Mouse (Mus musculus) embryonic facial prominence, embryonic 13.5 days (tissue): Measurements from ENCODE around the gene Dnajc12. TPM values are rescaled to one million over a fixed set of nuclear protein-coding genes. Genes with fewer than 3 reads are reported as not detected.
"Not testable (repeated sequence)": the region's sequence is repeated elsewhere in the genome, so short reads cannot be mapped to it uniquely, and the experiment has no call there.

Source experiments
- ATAC-seq: fragments of 200-750 bp; cut with Nextera tagmentation; 2 replicates; pipeline ENCODE4 v1.8.0; 2017; ENCODE audit warnings: low read depth; ENCODE audit not compliant: insufficient number of reproducible peaks, insufficient read depth, low FRiP score, low TSS enrichment
- H3K27ac ChIP-seq: fragments of 300-500 bp; sonication (generic); 2 replicates; pipeline ENCODE4 v1.5.1; 2015; ENCODE audit warnings: moderate library complexity, mild to moderate bottlenecking, inconsistent platforms
- H3K27me3 ChIP-seq: fragments of 300-500 bp; sonication (generic); 2 replicates; pipeline ENCODE4 v1.6.1; 2015; ENCODE audit warnings: mild to moderate bottlenecking, inconsistent platforms
- H3K36me3 ChIP-seq: fragments of 300-500 bp; sonication (generic); 2 replicates; pipeline ENCODE4 v1.6.1; 2015; ENCODE audit warnings: mild to moderate bottlenecking, inconsistent platforms
- H3K4me1 ChIP-seq: fragments of 300-500 bp; sonication (generic); 2 replicates; pipeline ENCODE4 v1.6.1; 2015; ENCODE audit warnings: inconsistent platforms
- H3K4me2 ChIP-seq: fragments of 300-500 bp; sonication (generic); 2 replicates; pipeline ENCODE4 v1.6.1; 2015; ENCODE audit warnings: moderate library complexity, mild to moderate bottlenecking, inconsistent platforms
- H3K4me3 ChIP-seq: fragments of 300-500 bp; sonication (generic); 2 replicates; pipeline ENCODE4 v1.5.1; 2015; ENCODE audit warnings: mild to moderate bottlenecking, inconsistent platforms
- H3K9ac ChIP-seq: fragments of 300-500 bp; sonication (generic); 2 replicates; pipeline ENCODE4 v1.6.1; 2015; ENCODE audit warnings: mild to moderate bottlenecking, inconsistent platforms
- H3K9me3 ChIP-seq: fragments of 300-500 bp; sonication (generic); 2 replicates; pipeline ENCODE4 v1.6.1; 2016; ENCODE audit warnings: inconsistent platforms
- WGBS: fragments of 180-500 bp; shearing (Covaris S2); methylation state at CpG from one replicate; pipeline ENCODE4 v1.1.7; 2015; ENCODE audit warnings: mixed read lengths; 5-methylcytosine and 5-hydroxymethylcytosine counted together
- polyA plus RNA-seq: library from polyadenylated mRNA; unstranded; fragments of >200 nt; fragmentation: Nextera tagmentation; extraction: Ambion mirVana; gene quantifications from 2 replicates; pipeline ENCODE4 v1.2.1, GENCODE M21; 2015

Dnajc12 gene
- polyA plus RNA-seq, 1 experiment from 2014 or later: 14.0 TPM

- H3K4me3 ChIP-seq: no peak overlapping the region
- H3K36me3 ChIP-seq: no peaks in the 10 kb centered on the region
- ATAC-seq: no peak
- H3K9me3 ChIP-seq: no peaks in the 10 kb centered on the region
- no peak overlapping the region for H3K9ac ChIP-seq
- H3K27ac ChIP-seq: no peak overlapping the region
- no peaks in the 10 kb centered on the region for H3K27me3 ChIP-seq
- H3K4me1 ChIP-seq: no peaks in the 10 kb centered on the region
- no peak overlapping the region for H3K4me2 ChIP-seq
Measured at GRCm38 (mm10) chr10:63438736-63439262, 56.6 kb downstream of the Dnajc12 start.

DNA sequence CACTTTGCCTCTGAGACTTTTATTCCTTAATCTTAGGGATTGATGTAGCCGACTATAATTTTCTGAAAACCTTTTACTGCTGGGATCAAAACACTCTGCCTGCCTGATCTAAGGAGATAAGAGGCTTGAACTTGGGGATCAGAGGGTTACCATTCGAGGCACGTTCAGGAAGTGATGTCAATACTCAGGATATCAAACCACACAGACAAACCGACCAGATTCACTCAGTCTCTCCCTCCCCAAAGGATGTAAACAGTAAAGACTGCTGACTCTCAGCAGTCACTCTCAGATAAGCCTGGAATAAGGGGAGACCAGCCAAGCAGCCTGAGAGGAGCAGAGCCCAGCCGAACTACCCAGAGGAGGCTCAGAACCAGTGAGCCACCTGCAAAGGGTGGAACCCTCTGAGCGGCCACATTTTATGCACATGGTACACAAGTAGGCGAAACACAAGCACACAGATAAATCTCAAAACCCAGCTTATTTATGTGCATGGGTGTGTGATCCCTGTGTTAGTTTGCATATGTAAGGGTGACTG is 57.5 kb downstream of the Dnajc12 start:
- no peak for ATAC-seq
- 65% methylated on average over 7 of the region's 7 CpGs for WGBS
- no peaks in the 10 kb centered on the region for H3K4me1 ChIP-seq
- H3K27ac ChIP-seq: no peak overlapping the region
- H3K36me3 ChIP-seq: no peaks in the 10 kb centered on the region
- H3K4me3 ChIP-seq: no peak overlapping the region
- no peaks in the 10 kb centered on the region for H3K27me3 ChIP-seq
- H3K9me3 ChIP-seq: no peaks in the 10 kb centered on the region
- H3K9ac ChIP-seq: no peak overlapping the region
- no peak overlapping the region for H3K4me2 ChIP-seq

GRCm38 (mm10) chr10:63444602-63445387 is 62.6 kb downstream of the Dnajc12 start:
- H3K4me2 ChIP-seq, H3K9me3 ChIP-seq, H3K36me3 ChIP-seq, H3K9ac ChIP-seq, H3K4me1 ChIP-seq, H3K4me3 ChIP-seq, H3K27ac ChIP-seq, ATAC-seq, H3K27me3 ChIP-seq: not testable (repeated sequence)
- 84% methylated on average over 13 of the region's 13 CpGs for WGBS

DNA sequence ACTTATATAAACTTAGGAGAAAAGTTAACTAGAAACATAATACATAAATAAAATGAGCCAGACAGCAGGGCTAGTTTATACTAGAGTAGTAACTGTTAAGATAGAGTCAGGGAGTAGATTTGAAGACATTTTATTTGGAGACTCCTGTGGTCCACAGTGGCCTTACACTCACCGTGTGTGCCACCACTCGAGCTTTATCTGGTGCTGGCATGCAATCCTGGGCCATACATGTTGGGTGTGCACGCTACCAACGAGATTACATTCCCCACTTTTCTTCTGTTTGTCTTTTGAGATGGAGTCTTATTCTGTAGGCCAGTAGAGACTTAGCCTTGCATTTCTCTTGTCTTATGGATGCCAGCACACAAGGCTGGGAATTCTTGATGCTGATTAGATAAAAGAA is 71.7 kb downstream of the Dnajc12 start:
- H3K27me3 ChIP-seq: no peaks in the 10 kb centered on the region
- no peak overlapping the region for H3K9ac ChIP-seq
- no peak overlapping the region for H3K4me3 ChIP-seq
- H3K4me1 ChIP-seq: no peaks in the 10 kb centered on the region
- no peak for ATAC-seq
- H3K9me3 ChIP-seq: no peaks in the 10 kb centered on the region
- no peak overlapping the region for H3K4me2 ChIP-seq
- WGBS: 87% methylated on average over 4 of the region's 4 CpGs
- no peak overlapping the region for H3K27ac ChIP-seq
- no peaks in the 10 kb centered on the region for H3K36me3 ChIP-seq

DNA sequence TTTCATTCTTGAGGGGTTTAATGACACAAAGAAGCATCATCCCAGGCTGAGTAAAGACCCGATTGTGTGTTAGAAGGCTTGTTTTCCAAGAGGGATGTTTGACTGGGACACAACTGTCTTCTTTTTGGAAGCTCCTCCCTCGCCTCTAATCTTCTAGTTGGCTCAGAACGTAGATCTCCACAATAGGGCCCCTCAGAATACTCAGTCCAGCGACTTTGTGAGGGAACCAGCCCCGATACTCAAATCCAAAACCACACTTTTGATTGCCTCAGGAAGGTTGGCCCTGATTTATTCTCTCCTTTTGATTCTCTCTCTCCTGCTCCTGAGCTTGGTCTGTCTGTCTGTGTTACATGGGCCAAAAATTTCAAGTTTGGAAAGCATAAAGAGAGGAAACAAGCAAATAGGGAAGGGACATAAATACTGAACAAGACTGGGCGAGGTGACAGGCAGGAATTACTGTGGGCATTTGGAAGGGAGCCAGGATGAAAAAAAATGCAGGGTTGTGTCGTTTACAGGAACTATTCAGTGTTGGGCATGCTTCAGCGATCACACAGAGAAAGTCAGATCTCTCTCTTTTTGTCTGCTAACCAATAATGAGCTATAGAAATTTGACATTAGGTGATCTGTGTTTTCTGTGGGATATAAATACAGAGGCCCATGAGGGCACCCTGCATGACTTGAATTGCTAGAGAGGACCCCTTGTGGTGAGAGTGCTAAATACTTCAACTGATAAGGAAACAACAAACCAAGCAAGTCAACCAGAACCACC is 73.1 kb downstream of the Dnajc12 start:
- Histone ChIP-seq H3K9ac (no peak overlapping the region), H3K9me3 (no peaks in the 10 kb centered on the region), H3K27me3 (no peaks in the 10 kb centered on the region), H3K4me2 (no peak overlapping the region), H3K4me1 (no peaks in the 10 kb centered on the region), H3K36me3 (no peaks in the 10 kb centered on the region), H3K4me3 (no peak overlapping the region), H3K27ac (no peak overlapping the region)
- WGBS: 51% methylated on average over 8 of the region's 8 CpGs
- ATAC-seq: no peak

DNA sequence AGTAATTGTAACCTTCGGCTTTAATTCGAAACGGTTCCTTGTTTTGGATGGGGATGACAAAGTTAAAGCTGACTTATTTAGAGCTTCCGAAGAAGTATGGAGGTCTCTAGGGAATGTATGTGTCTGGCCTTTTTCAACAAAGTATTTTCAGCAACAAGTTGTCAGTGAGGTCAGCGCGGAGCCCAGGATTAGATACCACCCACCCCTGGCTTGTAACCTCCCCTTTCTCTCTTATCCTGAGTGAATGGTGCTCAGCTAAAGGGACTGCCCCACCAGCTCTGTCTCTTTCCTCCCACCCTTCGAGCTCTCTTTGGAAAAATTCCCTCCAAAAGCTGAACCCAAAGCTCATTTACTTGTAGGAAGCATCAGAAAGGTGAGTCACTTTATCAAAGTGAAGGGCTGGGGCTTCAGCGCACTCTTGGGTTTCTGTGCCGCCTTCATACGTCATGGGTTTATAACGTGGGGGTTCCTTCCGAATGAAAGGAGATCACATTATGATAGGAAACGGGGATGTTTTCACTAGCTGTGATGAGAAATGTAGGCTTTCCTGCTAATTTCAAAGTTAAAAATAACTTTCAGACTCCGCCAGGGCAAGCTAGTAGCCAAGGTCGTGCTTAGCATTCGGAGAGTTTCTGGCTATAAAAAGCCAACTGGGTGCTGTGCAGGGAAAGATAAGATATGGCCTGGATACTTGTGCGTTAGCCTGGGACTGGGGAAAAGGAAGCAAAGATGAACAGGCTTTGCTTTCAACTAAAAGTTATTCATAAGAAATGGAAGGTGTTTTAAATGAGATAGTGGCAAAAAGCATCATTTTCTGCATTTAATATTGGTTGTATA is 75.3 kb downstream of the Dnajc12 start:
- Histone ChIP-seq H3K9ac (no peak overlapping the region), H3K4me1 (no peaks in the 10 kb centered on the region), H3K27ac (no peak overlapping the region), H3K27me3 (no peaks in the 10 kb centered on the region), H3K36me3 (no peaks in the 10 kb centered on the region), H3K4me2 (no peak overlapping the region), H3K9me3 (no peaks in the 10 kb centered on the region), H3K4me3 (no peak overlapping the region)
- WGBS: 79% methylated on average over 17 of the region's 17 CpGs
- no peak for ATAC-seq

Other genes with a start within 250 kb of the Dnajc12 start
- gene Mypn, start 178.5 kb upstream of the Dnajc12 start, polyA plus RNA-seq: 0.14 and 0.18 TPM in 2 replicates
- 39.7 and 40.8 TPM in 2 replicates for gene Herc4, start 138.6 kb upstream of the Dnajc12 start, polyA plus RNA-seq
- 6.5 and 7.7 TPM in 2 replicates for gene Sirt1, start 739 bp upstream of the Dnajc12 start, polyA plus RNA-seq
- gene Gm7075, start 39.3 kb downstream of the Dnajc12 start, polyA plus RNA-seq: not detected in 2 replicates
- gene Ctnna3, start 47.7 kb downstream of the Dnajc12 start, polyA plus RNA-seq: 0.67 and 0.90 TPM in 2 replicates